Mouse (Mus musculus) thymus, postnatal 36 days (tissue): ENCODE measurements around the gene Olfr1356.
"Not testable (repeated sequence)": the region's sequence is repeated elsewhere in the genome, so short reads cannot be mapped to it uniquely, and the experiment has no call there.

Experiments
- DNase-seq, 2 experiments: peaks; one replicate each; pipeline ENCODE4 v3.0.0; 2022; ENCODE audit warnings: mixed read lengths in 2 of 2

The Olfr1356 gene

GRCm38 (mm10) chr10:78852066-78852465 lies at the start of gene Olfr1356:
Olfr1356 (minus strand) TSS chr10:78852166.
- DNase-seq, result no peak

GRCm38 (mm10) chr10:78875240-78875639 lies 23.3 kb upstream of the Olfr1356 start, which contains the start of gene Olfr1355:
Olfr1355 (plus strand) TSS chr10:78875540.
- DNase-seq, result no peak

- DNase-seq, result not testable (repeated sequence)
Observed at GRCm38 (mm10) chr10:78840456-78840855, 11.5 kb downstream of the Olfr1356 start.

- DNase-seq, result no peak
Observed at GRCm38 (mm10) chr10:78812358-78813060, 39.5 kb downstream of the Olfr1356 start.

- DNase-seq, result no peak
Observed at GRCm38 (mm10) chr10:78801449-78801848, 50.5 kb downstream of the Olfr1356 start.
